Mouse (Mus musculus) spleen, postnatal 10 days (tissue): ENCODE measurements around the gene Gfpt1.
A peak's percentile ranks its signal among the peaks of the same experiment; 100 is the strongest.
"Not testable (repeated sequence)": the region's sequence is repeated elsewhere in the genome, so short reads cannot be mapped to it uniquely, and the experiment has no call there.

Experiments
- DNase-seq, 2 experiments: peaks; one replicate each; pipeline ENCODE4 v3.0.0; 2021 to 2022; ENCODE audit warnings: low spot score in 2 of 2

The Gfpt1 gene

DNA sequence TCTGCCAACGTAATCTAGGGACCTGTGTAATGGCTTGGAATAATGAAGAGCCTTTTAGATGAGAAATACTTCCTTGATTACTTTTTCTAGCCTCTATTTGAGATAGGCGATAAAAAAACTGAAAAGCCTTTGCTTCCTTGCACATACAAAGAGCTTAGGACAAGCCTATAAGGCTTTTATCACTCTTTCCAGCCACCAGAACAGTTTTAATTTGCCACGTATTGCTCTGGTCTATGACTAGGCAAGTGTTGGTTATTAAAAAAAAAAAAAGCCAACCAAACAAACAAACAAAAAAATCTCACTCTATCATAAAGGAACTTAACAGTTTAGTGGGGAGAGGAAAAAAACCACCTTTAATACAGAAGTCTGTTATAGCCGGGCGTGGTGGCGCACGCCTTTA is 1.2 kb upstream of the Gfpt1 start:
- DNase-seq: no peak

- no peak for DNase-seq
Measured at GRCm38 (mm10) chr6:87042004-87042336, 676 bp upstream of the Gfpt1 start.

- DNase-seq: no peak
Measured at GRCm38 (mm10) chr6:87043131-87043516, 478 bp downstream of the Gfpt1 start.

DNA sequence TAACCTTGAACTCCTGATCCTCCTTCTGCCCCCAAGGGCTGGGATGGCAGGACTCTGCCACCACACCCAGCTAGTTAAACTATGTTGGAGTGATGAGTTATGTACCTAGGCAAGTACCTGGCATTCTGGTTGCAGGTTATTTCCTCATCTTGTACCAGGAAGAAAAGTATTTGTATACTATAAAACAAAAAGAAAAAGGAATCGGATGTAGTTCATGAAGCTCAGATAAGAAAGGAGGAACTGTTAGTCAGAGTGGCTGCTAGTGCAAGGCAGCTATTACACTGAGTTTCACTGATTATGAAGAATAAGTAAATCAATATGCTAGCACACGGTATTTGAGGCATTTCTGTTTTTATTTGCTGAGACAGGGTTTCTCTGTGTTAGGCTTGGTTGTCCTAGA is 2.2 kb downstream of the Gfpt1 start:
- no peak for DNase-seq

- no peak for DNase-seq
Measured at GRCm38 (mm10) chr6:87045507-87045906, 2.9 kb downstream of the Gfpt1 start.

- DNase-seq: not testable (repeated sequence)
Measured at GRCm38 (mm10) chr6:87048712-87049111, 6.1 kb downstream of the Gfpt1 start.

- DNase-seq: no peak
Measured at GRCm38 (mm10) chr6:87051886-87052425, 9.3 kb downstream of the Gfpt1 start.

DNA sequence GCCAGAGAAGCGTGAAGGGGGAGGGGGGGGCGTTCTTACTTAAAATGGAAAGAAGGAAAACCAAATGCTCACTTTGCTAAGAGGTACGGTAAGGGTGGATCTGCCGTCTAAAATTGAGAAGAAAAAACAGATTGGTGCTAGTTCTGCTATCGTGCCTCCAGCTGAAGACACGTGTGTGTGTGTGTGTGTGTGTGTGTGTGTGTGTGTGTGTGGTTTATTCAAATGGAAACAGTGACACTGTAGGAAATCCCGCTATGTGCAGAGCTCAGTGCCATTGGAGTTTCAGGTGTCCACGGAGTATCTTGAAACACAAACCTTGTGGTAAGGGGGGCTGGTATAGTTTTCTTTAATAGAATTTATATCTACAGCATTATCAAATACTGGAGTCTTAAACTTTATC is 11.5 kb downstream of the Gfpt1 start:
- no peak for DNase-seq

- no peak for DNase-seq
Measured at GRCm38 (mm10) chr6:87059754-87060153, 17.1 kb downstream of the Gfpt1 start.

- DNase-seq: no peak
Measured at GRCm38 (mm10) chr6:87063586-87063985, 20.9 kb downstream of the Gfpt1 start.

- no peak for DNase-seq
Measured at GRCm38 (mm10) chr6:87068209-87068608, 25.6 kb downstream of the Gfpt1 start.

DNA sequence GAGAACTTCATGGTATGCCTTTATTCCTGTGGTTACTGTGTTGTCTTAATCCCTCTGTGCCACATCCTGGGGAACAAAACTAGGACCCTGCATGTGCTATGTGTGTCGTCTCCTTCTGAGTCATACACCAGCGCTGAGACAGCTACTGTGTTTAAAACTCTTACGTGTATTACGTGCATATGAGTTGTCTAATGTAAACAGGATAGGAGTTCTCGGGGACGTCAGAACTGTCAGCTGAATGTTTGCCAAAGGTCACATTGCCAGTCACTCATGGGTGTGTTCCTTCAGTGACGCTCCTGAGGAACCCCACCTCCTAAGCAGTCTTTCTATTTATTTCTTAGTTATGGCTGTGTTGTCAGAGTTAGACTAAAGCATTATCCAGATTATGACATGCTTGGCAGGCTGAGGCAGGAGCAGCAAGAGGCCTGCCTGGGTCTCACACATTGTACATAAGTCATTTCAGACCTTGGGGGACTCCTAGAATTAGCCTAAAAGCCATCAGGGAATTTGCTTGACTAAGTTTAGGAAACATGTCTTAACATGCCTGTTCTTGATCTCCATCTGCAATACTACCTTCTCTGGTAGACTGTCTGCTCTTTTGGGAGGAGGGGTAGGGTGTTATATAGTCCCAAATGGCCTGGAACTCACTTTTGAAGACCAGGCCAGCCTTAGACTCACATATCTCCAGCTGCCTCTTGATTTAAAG is 26.7 kb downstream of the Gfpt1 start:
- DNase-seq: no peak

GRCm38 (mm10) chr6:87070641-87071040 is 28.0 kb downstream of the Gfpt1 start:
- no peak for DNase-seq

GRCm38 (mm10) chr6:87072759-87073158 is 30.1 kb downstream of the Gfpt1 start:
- no peak for DNase-seq

GRCm38 (mm10) chr6:87075092-87075685 is 32.5 kb downstream of the Gfpt1 start:
- peak in 1 of 2 experiments; percentile 23 for DNase-seq

DNA sequence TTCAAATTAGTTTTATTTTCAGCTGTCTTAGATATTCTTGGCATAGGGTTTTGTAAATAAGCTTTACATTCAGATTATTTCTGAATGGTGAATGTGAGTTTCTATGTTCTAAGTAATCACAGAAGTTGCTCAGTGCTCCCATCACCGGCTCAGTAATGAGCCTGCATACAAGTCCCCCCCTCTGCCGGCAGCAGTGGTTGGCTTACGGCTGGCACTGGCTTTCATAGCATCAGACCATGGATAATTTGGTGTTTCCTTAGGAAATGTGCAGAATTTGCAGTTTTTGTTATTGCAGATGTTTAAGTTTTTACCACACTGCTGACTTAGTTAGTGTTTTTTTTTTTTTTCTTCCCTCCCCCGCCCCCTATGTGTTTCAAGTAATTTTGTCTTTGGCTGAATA is 36.8 kb downstream of the Gfpt1 start:
- no peak for DNase-seq

DNA sequence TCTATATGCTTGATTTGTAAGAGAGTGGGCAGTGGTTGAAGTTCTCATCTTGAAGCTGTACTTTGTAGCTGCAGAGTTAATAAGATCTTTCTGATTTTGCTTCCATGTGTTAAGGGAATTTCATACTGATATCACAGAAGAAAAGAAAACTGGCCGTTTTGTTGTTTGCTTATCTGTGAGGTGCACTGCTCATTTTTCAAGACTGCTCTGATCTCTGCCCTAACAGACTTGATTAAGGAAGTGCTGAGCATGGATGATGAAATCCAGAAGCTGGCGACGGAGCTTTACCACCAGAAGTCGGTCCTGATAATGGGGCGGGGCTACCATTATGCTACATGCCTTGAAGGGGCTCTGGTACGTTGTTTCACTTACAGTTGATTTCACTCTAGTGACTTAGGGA is 42.4 kb downstream of the Gfpt1 start:
- DNase-seq: no peak

DNA sequence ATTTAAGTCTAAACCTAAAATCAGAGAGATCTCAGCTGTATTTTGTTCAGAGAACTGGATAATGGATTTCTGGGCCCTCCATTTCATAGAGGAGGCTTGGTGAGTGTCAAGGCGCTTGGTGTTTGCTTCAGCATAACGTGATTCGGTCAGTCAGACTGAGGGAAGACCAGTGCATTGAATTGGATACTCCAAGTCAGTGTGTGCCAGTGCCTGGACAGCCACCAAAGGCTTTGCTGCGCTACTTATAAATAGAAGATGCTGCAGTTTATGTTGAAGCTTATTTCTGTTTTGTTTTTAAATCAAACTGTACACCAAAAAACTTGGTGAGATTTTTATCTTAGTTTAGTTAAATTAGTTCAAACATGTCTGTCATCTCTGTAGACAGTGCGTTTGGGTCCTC is 45.7 kb downstream of the Gfpt1 start:
- DNase-seq: no peak

- no peak for DNase-seq
Measured at GRCm38 (mm10) chr6:87090877-87091276, 48.2 kb downstream of the Gfpt1 start.

- DNase-seq: no peak
Measured at GRCm38 (mm10) chr6:87092476-87092875, 49.8 kb downstream of the Gfpt1 start.

DNA sequence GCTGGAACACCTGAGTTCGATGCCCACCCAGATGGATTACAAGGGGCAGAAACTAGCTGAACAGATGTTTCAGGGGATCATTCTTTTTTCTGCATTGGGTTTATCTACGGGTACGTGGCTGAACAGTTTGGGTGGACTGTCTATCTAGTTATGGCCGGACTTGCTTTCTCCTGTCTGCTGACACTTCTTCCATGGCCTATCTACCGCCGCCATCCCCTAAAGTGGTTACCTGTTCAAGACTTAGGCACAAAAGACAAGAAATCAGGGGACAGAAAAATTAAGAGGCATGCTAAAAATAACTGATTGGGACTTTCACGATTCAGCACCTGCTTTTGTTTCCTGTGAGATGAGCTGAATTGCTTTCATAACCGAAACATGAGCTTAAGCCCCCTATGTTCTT is 51.0 kb downstream of the Gfpt1 start:
- DNase-seq: not testable (repeated sequence)

GRCm38 (mm10) chr6:87099261-87099660 is 56.6 kb downstream of the Gfpt1 start:
- DNase-seq: no peak

- no peak for DNase-seq
Measured at GRCm38 (mm10) chr6:87099671-87100296, 57.1 kb downstream of the Gfpt1 start.
